Mouse (Mus musculus): ENCODE measurements around the gene Pus7l. TPM values are rescaled to one million over a fixed set of nuclear protein-coding genes. Genes with fewer than 3 reads are reported as not detected.

The Pus7l gene
- polyA plus RNA-seq (2012; rRNA removed) = 6.2 and 6.4 TPM in 2 replicates

DNA sequence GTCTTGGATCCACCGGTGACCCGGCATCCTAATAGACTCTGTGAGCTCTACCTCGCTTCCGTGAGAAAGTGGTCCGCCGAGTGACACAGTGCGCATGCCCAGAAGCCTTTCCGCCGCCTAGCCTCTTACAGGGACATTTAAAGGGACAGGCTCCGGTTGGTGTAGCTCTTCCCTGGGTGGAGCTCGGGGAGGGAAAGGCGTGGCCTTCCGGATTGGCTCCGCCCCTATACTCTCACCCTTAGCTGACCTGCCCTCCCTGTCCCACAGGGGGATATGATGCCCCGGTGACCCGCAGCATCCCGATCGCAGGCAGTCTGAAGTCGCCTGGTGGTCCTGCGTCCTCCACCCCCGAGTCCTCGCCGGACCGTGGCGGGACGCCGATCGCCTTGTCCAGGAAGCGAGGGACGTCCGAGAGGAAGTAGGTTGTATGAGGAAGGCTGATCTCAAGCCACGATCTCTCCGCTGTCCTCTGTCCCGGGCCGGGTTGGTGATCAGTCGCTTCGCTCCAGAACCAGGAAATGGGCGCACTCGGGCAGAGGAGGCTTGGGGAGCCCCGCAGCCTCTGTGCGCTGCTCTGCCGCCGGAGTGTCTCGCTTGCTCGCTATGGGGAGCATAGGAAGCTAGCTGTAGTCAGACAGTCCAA, at the start of gene Pus7l, which contains the start of gene Irak4:
Gene Pus7l (minus strand): TSS at position 139 of the 643 bp plus-strand sequence.
Gene Irak4 (plus strand): TSS at position 235 of the 643 bp plus-strand sequence.
- WGBS = under 1% methylated on average over 45 of the region's 45 CpGs
- H3K36me3 ChIP-seq (ENCODE audit: control insufficient read depth, insufficient read depth, low read length) = no peaks in the 10 kb centered on the region

DNA sequence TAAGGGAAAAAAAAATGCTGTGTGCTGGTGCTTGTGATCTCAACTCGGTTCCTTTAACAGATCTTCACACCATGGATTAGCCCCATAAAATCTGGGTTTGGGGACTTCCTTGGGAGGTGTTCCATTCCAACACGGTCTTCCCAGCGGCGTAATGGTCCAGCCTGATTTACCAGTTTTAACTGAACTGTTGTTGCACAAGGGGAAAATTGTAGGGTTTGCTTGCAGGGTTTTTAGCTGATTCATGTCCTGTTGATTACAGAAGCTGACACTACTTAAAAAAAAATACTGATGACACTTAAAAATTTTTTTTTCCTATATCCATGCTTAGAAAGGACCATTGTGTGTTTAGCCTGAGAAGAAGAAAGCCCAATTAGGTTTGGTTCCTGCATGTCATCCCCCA, 48.0 kb upstream of the Pus7l start:
- no peak for DNase-seq
- WGBS = 91% methylated on average over 4 of the region's 4 CpGs
- Histone ChIP-seq H3K4me1 (replicated peaks; ENCODE audit: control insufficient read depth, insufficient read depth, low read length) (no peaks in the 10 kb centered on the region), H3K27me3 (ENCODE audit: control insufficient read depth, insufficient read depth, low read length) (no peaks in the 10 kb centered on the region), H3K36me3 (ENCODE audit: control insufficient read depth, insufficient read depth, low read length) (peaks cover under 1% of the 10 kb centered on the region; the same call in 1 of the 2 replicates), H3K4me3 (ENCODE audit: control insufficient read depth, insufficient read depth, low read length) (no peak overlapping the region), H3K27ac (ENCODE audit: control insufficient read depth, insufficient read depth, low read length) (no peak overlapping the region)
- TF ChIP-seq POLR2A (IDR thresholded peaks at IDR 0.05; ENCODE audit: control insufficient read depth, extremely low read depth, insufficient read depth, low read length, poor library complexity) (no peak), CTCF (IDR thresholded peaks at IDR 0.05; ENCODE audit: borderline replicate concordance, control insufficient read depth, extremely low read depth, insufficient read depth, low read length, poor library complexity) (no peak)

More for the DNA sequence above, at the start of gene Pus7l, which contains the start of gene Irak4:
- peaks cover 6% of the 10 kb centered on the region for H3K4me1 ChIP-seq (replicated peaks; ENCODE audit: control insufficient read depth, insufficient read depth, low read length)
- no peak for TF ChIP-seq POLR2A (IDR thresholded peaks at IDR 0.05; ENCODE audit: control insufficient read depth, extremely low read depth, insufficient read depth, low read length, poor library complexity)
- TF ChIP-seq CTCF (IDR thresholded peaks at IDR 0.05; ENCODE audit: borderline replicate concordance, control insufficient read depth, extremely low read depth, insufficient read depth, low read length, poor library complexity) = peak; percentile 59; the same call in 1 of the 2 replicates
- H3K27me3 ChIP-seq (ENCODE audit: control insufficient read depth, insufficient read depth, low read length) = no peaks in the 10 kb centered on the region
- peak within 1 kb of the TSS; percentile 10 for H3K27ac ChIP-seq (ENCODE audit: control insufficient read depth, insufficient read depth, low read length)
- DNase-seq = peak; percentile 93
- peak within 1 kb of the TSS; percentile 92 for H3K4me3 ChIP-seq (ENCODE audit: control insufficient read depth, insufficient read depth, low read length)

DNA sequence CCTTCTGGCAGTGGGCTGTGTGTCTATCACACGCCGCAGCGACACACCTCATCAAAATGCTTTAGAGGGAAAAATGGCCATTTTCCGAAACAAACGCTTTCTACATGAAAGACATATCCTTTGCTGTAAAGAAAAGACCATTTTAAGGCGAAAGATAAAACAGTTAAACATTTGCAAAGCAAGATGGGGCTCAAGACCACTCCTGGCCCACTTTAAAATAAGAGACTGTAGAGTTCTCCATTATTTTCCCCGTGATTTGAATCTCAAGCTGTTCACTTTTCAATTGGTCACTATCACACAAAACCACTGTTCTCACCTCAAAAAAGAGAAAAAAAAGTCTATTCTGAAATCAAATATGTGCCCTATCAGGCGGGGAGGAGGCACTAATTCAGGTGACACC, 46.7 kb upstream of the Pus7l start:
- TF ChIP-seq POLR2A (IDR thresholded peaks at IDR 0.05; ENCODE audit: control insufficient read depth, extremely low read depth, insufficient read depth, low read length, poor library complexity) (no peak), CTCF (IDR thresholded peaks at IDR 0.05; ENCODE audit: borderline replicate concordance, control insufficient read depth, extremely low read depth, insufficient read depth, low read length, poor library complexity) (no peak)
- Histone ChIP-seq H3K4me3 (ENCODE audit: control insufficient read depth, insufficient read depth, low read length) (no peak overlapping the region), H3K36me3 (ENCODE audit: control insufficient read depth, insufficient read depth, low read length) (peaks cover 11% of the 10 kb centered on the region), H3K4me1 (replicated peaks; ENCODE audit: control insufficient read depth, insufficient read depth, low read length) (no peaks in the 10 kb centered on the region), H3K27me3 (ENCODE audit: control insufficient read depth, insufficient read depth, low read length) (no peaks in the 10 kb centered on the region), H3K27ac (ENCODE audit: control insufficient read depth, insufficient read depth, low read length) (no peak overlapping the region)
- WGBS = 14% methylated on average over 8 of the region's 8 CpGs
- no peak for DNase-seq

DNA sequence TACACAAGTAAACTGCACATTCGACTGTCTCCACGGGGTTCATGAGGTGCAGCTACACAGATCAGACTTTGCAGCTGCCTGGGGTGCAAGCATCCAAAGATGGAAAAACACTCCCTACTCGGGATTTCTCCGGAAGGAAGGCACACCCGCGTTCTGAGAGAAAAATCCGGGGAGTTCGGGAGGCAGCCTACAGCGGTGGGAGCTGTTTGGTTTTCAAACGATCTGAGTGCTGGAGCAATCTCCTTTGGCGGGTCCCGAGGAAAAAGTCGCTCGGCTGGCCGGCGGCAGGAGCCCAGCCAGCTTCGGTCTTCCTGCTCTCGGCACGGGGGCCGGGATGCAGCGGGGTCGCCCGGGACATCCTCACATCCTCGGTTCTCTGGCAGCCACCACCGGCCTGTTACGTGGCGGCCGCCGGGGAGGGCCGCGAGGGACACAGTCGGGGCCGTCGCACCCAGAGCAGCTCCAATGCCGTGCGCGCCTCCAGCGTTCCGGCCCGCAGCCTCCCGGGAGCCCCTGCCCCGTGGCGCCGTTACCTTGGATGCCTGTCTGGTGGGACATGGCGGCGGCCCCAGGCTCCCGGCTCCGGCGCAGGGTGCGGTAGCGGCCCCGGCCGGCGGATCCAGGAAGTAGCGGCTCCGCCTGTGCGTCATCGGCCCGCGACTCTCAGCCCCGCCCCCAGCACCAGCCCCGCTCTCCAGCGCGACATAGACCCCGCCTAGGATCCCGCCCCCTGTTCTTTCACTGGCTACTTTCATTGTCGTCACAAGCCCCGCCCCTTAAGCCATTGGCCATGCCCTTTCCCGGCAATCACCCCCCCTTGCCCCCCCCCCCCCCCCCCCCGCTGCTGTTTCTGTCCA, 46.1 kb upstream of the Pus7l start, which contains the start of gene Twf1:
Gene Twf1 (minus strand): TSS at position 671 of the 857 bp plus-strand sequence.
- WGBS = under 1% methylated on average over 70 of the region's 70 CpGs

DNA sequence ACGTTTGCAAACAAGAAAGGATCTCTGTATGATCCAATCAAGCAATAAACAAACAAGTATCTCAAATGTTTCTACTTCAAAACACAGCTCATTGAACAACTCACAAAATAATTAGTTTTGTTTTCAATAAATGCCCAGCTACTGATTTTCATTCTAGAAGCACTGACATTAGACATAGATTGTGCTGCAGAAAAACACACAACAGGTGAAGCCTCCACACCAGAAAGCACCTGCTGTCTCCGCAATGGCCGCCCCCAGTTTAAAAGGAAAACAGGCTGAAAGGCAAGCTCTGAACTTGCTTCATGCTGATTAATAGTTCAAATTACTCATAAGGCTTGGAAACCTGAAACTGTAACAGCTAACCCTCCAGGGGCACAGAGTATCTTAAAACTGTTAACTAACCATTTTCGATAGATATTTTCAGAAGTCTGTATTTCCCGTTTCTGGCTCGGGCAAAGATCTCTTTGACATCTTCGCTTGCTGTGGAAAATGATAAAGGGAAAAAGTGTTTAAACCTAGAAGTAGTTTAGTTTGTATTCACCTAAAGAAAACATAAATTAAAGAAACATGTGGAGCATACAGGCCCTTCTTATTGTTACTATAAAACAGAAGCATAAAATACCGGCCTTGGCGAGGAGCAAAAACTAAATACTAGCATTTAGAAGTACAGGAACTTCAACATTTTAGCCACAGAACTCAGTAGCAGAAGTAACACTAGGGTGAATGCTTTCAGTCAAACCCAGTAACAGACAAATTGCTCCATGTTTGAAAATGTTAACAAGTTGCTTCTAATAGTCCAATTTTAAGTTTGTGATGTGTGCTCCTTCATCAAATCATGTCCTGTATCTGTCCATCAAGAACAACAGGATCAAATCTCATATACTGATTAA, 44.7 kb upstream of the Pus7l start:
- no peaks in the 10 kb centered on the region for H3K4me1 ChIP-seq (replicated peaks; ENCODE audit: control insufficient read depth, insufficient read depth, low read length)
- DNase-seq = no peak
- H3K27ac ChIP-seq (ENCODE audit: control insufficient read depth, insufficient read depth, low read length) = no peak overlapping the region
- H3K27me3 ChIP-seq (ENCODE audit: control insufficient read depth, insufficient read depth, low read length) = no peaks in the 10 kb centered on the region
- peaks cover 32% of the 10 kb centered on the region for H3K36me3 ChIP-seq (ENCODE audit: control insufficient read depth, insufficient read depth, low read length)
- TF ChIP-seq POLR2A (IDR thresholded peaks at IDR 0.05; ENCODE audit: control insufficient read depth, extremely low read depth, insufficient read depth, low read length, poor library complexity) = no peak
- TF ChIP-seq CTCF (IDR thresholded peaks at IDR 0.05; ENCODE audit: borderline replicate concordance, control insufficient read depth, extremely low read depth, insufficient read depth, low read length, poor library complexity) = no peak
- WGBS = 87% methylated on average over 9 of the region's 9 CpGs
- H3K4me3 ChIP-seq (ENCODE audit: control insufficient read depth, insufficient read depth, low read length) = no peak overlapping the region

More for the DNA sequence above, 46.1 kb upstream of the Pus7l start, which contains the start of gene Twf1:
- Histone ChIP-seq H3K36me3 (ENCODE audit: control insufficient read depth, insufficient read depth, low read length) (peaks cover 18% of the 10 kb centered on the region), H3K4me3 (ENCODE audit: control insufficient read depth, insufficient read depth, low read length) (peak within 1 kb of the TSS; percentile 84), H3K4me1 (replicated peaks; ENCODE audit: control insufficient read depth, insufficient read depth, low read length) (no peaks in the 10 kb centered on the region), H3K27me3 (ENCODE audit: control insufficient read depth, insufficient read depth, low read length) (no peaks in the 10 kb centered on the region), H3K27ac (ENCODE audit: control insufficient read depth, insufficient read depth, low read length) (no peak within 1 kb of the TSS)
- peak; percentile 99 for DNase-seq
- peak; percentile 80 for TF ChIP-seq POLR2A (IDR thresholded peaks at IDR 0.05; ENCODE audit: control insufficient read depth, extremely low read depth, insufficient read depth, low read length, poor library complexity)
- TF ChIP-seq CTCF (IDR thresholded peaks at IDR 0.05; ENCODE audit: borderline replicate concordance, control insufficient read depth, extremely low read depth, insufficient read depth, low read length, poor library complexity) = 0 out of 2 replicates have a peak, but pooled peaks have one; percentile 41
